Mouse (Mus musculus): ENCODE data around the gene Gtpbp8.

Gtpbp8 gene

GRCm38 (mm10) chr16:44688507-44688906 is 57.7 kb downstream of the Gtpbp8 start:
- no peak for DNase-seq (ENCODE audit: low spot score)

DNA sequence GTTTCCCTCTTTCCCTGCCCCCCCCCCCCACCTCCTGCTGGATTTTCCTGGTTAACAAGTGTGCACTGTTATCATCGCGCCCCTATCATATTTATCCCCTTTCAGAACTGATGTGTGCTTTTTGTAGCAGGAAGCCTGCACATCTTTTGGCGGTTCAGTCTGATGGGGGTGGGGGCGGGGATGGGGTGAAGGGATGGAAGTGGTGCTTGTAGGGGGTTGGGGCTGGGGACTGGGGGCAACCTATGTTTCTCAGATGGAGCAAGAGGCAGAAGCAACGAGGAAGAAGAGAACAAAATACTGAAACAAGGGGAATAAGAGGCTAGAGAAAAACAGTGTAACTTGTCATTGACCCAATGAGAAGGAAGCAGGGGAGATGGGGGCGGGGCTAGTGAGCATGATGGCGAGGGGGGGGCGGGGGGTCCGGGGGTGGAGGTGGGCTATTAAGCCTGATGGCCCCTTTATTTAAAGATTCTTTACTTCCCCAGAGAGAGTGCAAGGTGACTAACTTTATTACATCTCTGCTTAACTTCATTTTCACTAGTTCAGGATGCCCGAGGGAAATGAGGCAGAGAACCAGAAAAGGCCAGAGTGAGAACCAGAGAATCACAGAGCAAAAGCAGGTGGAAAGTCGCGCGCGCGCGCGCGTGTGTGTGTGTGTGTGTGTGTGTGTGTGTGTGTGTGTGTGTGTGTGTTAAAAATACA is 58.3 kb downstream of the Gtpbp8 start:
- no peak for DNase-seq (ENCODE audit: low spot score)

DNA sequence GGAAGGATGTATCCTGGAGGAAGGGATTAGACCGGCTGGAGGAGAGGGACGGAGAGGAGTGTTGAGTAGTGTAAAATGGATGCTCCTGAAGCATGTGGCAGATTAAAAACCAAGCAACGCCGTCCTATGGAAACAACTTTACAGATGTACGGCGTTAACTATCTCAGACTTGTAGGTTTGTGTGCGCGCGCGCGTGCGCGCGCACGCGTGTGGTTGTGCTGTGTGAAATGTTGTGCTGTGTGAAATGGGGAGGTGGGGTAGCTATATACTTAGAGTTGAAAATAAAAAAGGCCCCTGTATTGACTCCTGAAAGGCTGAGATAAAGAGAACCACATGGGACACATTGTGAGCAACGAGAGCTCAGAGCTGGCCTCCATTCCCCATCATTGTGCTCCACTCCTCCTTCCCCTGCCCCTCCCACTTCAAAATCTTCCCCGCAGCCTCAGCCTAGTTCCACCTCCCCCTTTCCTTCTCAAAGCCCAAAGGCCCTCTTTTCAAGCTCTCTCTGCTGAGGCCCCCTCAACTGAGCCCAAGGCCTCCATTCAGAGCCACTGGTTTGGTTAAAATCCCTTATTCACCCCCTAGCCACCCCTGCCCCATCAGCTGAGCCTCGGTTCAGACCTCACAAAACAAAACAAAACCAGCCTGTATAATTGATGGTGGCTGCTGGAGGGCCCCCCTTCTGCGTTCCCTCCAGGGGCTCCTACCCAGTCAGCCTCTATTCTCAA is 59.0 kb downstream of the Gtpbp8 start:
- no peak for DNase-seq (ENCODE audit: low spot score)
